Mouse (Mus musculus) liver, embryonic 16.5 days (tissue): ENCODE results near the gene Pld1. TPM values are rescaled to one million over a fixed set of nuclear protein-coding genes. Genes with fewer than 3 reads are reported as not detected.

Experiments
- polyA plus RNA-seq: library from polyadenylated mRNA; unstranded; fragments of >200 nt; fragmentation: Nextera tagmentation; extraction: Ambion mirVana; gene quantifications from 2 replicates; pipeline ENCODE4 v1.2.1, GENCODE M21; 2015

Pld1 gene
- polyA plus RNA-seq, 1 experiment from 2014 or later = 6.8 TPM

Other genes with a start within 250 kb of the Pld1 start
- gene Fndc3b, start 227.4 kb upstream of the Pld1 start, polyA plus RNA-seq = 10.5 and 13.2 TPM in 2 replicates
- not detected in 2 replicates for gene Tmem212, start 42.3 kb upstream of the Pld1 start, polyA plus RNA-seq